Mouse (Mus musculus): ENCODE measurements around the gene Banf2.

Gene Banf2

GRCm38 (mm10) chr2:144101463-144101961 lies 68.7 kb downstream of the Banf2 start:
- DNase-seq (ENCODE audit: low read depth, low spot score), result no peak

GRCm38 (mm10) chr2:144107374-144107773 lies 74.5 kb downstream of the Banf2 start:
- DNase-seq (ENCODE audit: low read depth, low spot score), result no peak

- no peak for DNase-seq (ENCODE audit: low read depth, low spot score)
Observed at GRCm38 (mm10) chr2:144107810-144108209, 75.0 kb downstream of the Banf2 start.

GRCm38 (mm10) chr2:144108376-144108775 lies 75.5 kb downstream of the Banf2 start:
- DNase-seq (ENCODE audit: low read depth, low spot score), result no peak

GRCm38 (mm10) chr2:144111966-144112365 lies 79.1 kb downstream of the Banf2 start:
- DNase-seq (ENCODE audit: low read depth, low spot score), result no peak

GRCm38 (mm10) chr2:144112666-144113065 lies 79.8 kb downstream of the Banf2 start:
- DNase-seq (ENCODE audit: low read depth, low spot score), result no peak

GRCm38 (mm10) chr2:144118061-144118460 lies 85.2 kb downstream of the Banf2 start:
- no peak for DNase-seq (ENCODE audit: low read depth, low spot score)

GRCm38 (mm10) chr2:144120186-144120823 lies 87.4 kb downstream of the Banf2 start:
- DNase-seq (ENCODE audit: low read depth, low spot score), result no peak

GRCm38 (mm10) chr2:144122068-144122467 lies 89.2 kb downstream of the Banf2 start:
- DNase-seq (ENCODE audit: low read depth, low spot score), result no peak

Data from embryo, embryonic 11.5 days (tissue).